Mouse (Mus musculus): Measurements from ENCODE around the gene Gpatch8.

GRCm38 (mm10) chr11:102429551-102429950 is 126.6 kb downstream of the Gpatch8 start:
- TF ChIP-seq GATA1 (IDR thresholded peaks at IDR 0.05; ENCODE audit: borderline replicate concordance, low read length) (no peak), FLI1 (IDR thresholded peaks at IDR 0.05; ENCODE audit: low read length) (no peak)
